Mouse (Mus musculus) CH12.LX (cell line): ENCODE measurements around the gene Kif6. TPM values are rescaled to one million over a fixed set of nuclear protein-coding genes. Genes with fewer than 3 reads are reported as not detected.
A peak's percentile ranks its signal among the peaks of the same experiment; 100 is the strongest.

Experiments
- DNase-seq: peaks from one replicate; pipeline ENCODE4 v3.0.0-alpha.2; 2013; ENCODE audit errors: extremely low read depth
- H3K27ac ChIP-seq: 2 replicates; pipeline ENCODE4 v1.5.1; 2012; ENCODE audit warnings: low read depth, mild to moderate bottlenecking, control low read depth, moderate library complexity; ENCODE audit not compliant: insufficient read depth
- H3K27me3 ChIP-seq: replicated peaks from 2 replicates; pipeline ENCODE3; 2012; ENCODE audit warnings: inconsistent platforms
- H3K36me3 ChIP-seq, 2 experiments: replicated peaks in 1 of 2; 2 replicates each; pipeline versions ENCODE3 to v1.6.1; 2012; ENCODE audit warnings: inconsistent platforms in 1 of 2, low read length in 1 of 2, mild to moderate bottlenecking in 1 of 2, mixed read lengths in 1 of 2, moderate library complexity in 1 of 2; ENCODE audit not compliant: control insufficient read depth in 1 of 2, insufficient read depth in 1 of 2
- H3K4me1 ChIP-seq, 2 experiments: 2 replicates each; pipeline ENCODE4 v1.6.1; 2012; ENCODE audit warnings: inconsistent platforms in 1 of 2, moderate library complexity in 1 of 2; ENCODE audit not compliant: insufficient read depth in 2 of 2, control insufficient read depth in 1 of 2
- H3K4me2 ChIP-seq: 2 replicates; pipeline ENCODE4 v1.6.1; 2012; ENCODE audit warnings: low read depth, mild to moderate bottlenecking, control low read depth; ENCODE audit not compliant: poor library complexity, insufficient read depth, severe bottlenecking
- H3K4me3 ChIP-seq, 3 experiments: fragments of 150-350 bp in 1 of 3; sonication (generic) in 1 of 3; replicated peaks in 1 of 3; 2 replicates each; pipeline versions ENCODE3 to v1.5.1; 2011 to 2012; ENCODE audit warnings: low read depth in 2 of 3, low read length in 2 of 3, mild to moderate bottlenecking in 2 of 3, moderate library complexity in 2 of 3, control low read depth in 1 of 3, improper control_type of control experiment in 1 of 3, inconsistent platforms in 1 of 3, mixed read lengths in 1 of 3; ENCODE audit not compliant: poor library complexity in 1 of 3
- H3K79me2 ChIP-seq: replicated peaks from 2 replicates; pipeline ENCODE4 v1.6.1; 2012; ENCODE audit warnings: mild to moderate bottlenecking, moderate library complexity; ENCODE audit not compliant: control insufficient read depth, poor library complexity, insufficient read depth, severe bottlenecking; ENCODE audit errors: extremely low read depth
- H3K9ac ChIP-seq: 2 replicates; pipeline ENCODE4 v1.6.1; 2012; ENCODE audit warnings: low read depth, mild to moderate bottlenecking, control low read depth, moderate library complexity; ENCODE audit not compliant: insufficient read depth
- H3K9me3 ChIP-seq: replicated peaks from 2 replicates; pipeline ENCODE3; 2012; ENCODE audit warnings: low read length, inconsistent platforms, mixed read lengths
- BHLHE40 ChIP-seq: IDR thresholded peaks from 2 replicates; pipeline ENCODE4 v1.6.1; 2011; ENCODE audit warnings: mild to moderate bottlenecking, low read depth, low read length, improper control_type of control experiment
- CHD1 ChIP-seq: IDR thresholded peaks from 2 replicates; pipeline ENCODE4 v1.6.1; 2012; ENCODE audit warnings: low read depth, low read length, improper control_type of control experiment, inconsistent platforms
- CHD2 ChIP-seq: IDR thresholded peaks from 2 replicates; pipeline ENCODE4 v1.6.1; 2011; ENCODE audit warnings: low read length, improper control_type of control experiment
- CTCF ChIP-seq, 2 experiments: IDR thresholded peaks in 1 of 2; conservative IDR thresholded peaks in 1 of 2; 2 replicates each; pipeline ENCODE4 v1.5.1; 2011 to 2012; ENCODE audit warnings: low read depth in 2 of 2, low read length in 2 of 2, improper control_type of control experiment in 1 of 2, inconsistent platforms in 1 of 2, mild to moderate bottlenecking in 1 of 2, moderate library complexity in 1 of 2
- E2F4 ChIP-seq: IDR thresholded peaks from 2 replicates; pipeline ENCODE4 v1.6.1; 2011; ENCODE audit warnings: low read depth, low read length, improper control_type of control experiment; ENCODE audit not compliant: insufficient replicate concordance
- ELF1 ChIP-seq: IDR thresholded peaks from 2 replicates; pipeline ENCODE4 v1.6.1; 2014; ENCODE audit warnings: low read depth, mild to moderate bottlenecking, inconsistent platforms, low read length, improper control_type of control experiment
- GABPA ChIP-seq: IDR thresholded peaks from 2 replicates; pipeline ENCODE4 v1.6.1; 2012; ENCODE audit warnings: low read depth, low read length, improper control_type of control experiment, inconsistent platforms; ENCODE audit not compliant: insufficient replicate concordance
- IRF4 ChIP-seq: IDR thresholded peaks from 2 replicates; pipeline ENCODE4 v1.6.1; 2014; ENCODE audit warnings: low read depth, mild to moderate bottlenecking, inconsistent platforms, low read length, improper control_type of control experiment
- JUN ChIP-seq: IDR thresholded peaks from 2 replicates; pipeline ENCODE4 v1.6.1; 2011; ENCODE audit warnings: low read depth, mild to moderate bottlenecking, low read length, improper control_type of control experiment, moderate library complexity; ENCODE audit not compliant: insufficient read depth
- JUND ChIP-seq: conservative IDR thresholded peaks from 2 replicates; pipeline ENCODE4 v1.6.1; 2011; ENCODE audit warnings: low read depth, low read length, improper control_type of control experiment
- KAT2A ChIP-seq: IDR thresholded peaks from 2 replicates; pipeline ENCODE4 v1.6.1; 2012; ENCODE audit warnings: low read length, improper control_type of control experiment, inconsistent platforms; ENCODE audit not compliant: insufficient replicate concordance
- MAFK ChIP-seq: IDR thresholded peaks from 2 replicates; pipeline ENCODE4 v1.6.1; 2011; ENCODE audit warnings: low read length, improper control_type of control experiment; ENCODE audit not compliant: insufficient replicate concordance
- MAX ChIP-seq: IDR thresholded peaks from 2 replicates; pipeline ENCODE4 v1.6.1; 2011; ENCODE audit warnings: low read length, improper control_type of control experiment
- MEF2A ChIP-seq: IDR thresholded peaks from 2 replicates; pipeline ENCODE4 v1.6.1; 2014; ENCODE audit warnings: low read depth, mild to moderate bottlenecking, inconsistent platforms, low read length, improper control_type of control experiment, borderline replicate concordance
- MYC ChIP-seq: IDR thresholded peaks from 2 replicates; pipeline ENCODE4 v1.6.1; 2011; ENCODE audit warnings: low read depth, mild to moderate bottlenecking, improper control_type of control experiment, low read length
- NRF1 ChIP-seq: IDR thresholded peaks from 2 replicates; pipeline ENCODE4 v1.6.1; 2014; ENCODE audit warnings: low read depth, mild to moderate bottlenecking, inconsistent platforms, low read length, improper control_type of control experiment, moderate library complexity
- POLR2A ChIP-seq: IDR thresholded peaks from 2 replicates; pipeline ENCODE4 v1.6.1; 2011; ENCODE audit warnings: low read depth, mild to moderate bottlenecking, improper control_type of control experiment, low read length
- POLR2AphosphoS2 ChIP-seq: IDR thresholded peaks from 2 replicates; pipeline ENCODE4 v1.6.1; 2011; ENCODE audit warnings: low read depth, low read length, improper control_type of control experiment
- RAD21 ChIP-seq: IDR thresholded peaks from 2 replicates; pipeline ENCODE4 v1.6.1; 2011; ENCODE audit warnings: low read depth, mild to moderate bottlenecking, low read length, improper control_type of control experiment, moderate library complexity
- RCOR1 ChIP-seq: conservative IDR thresholded peaks from 2 replicates; pipeline ENCODE4 v1.6.1; 2012; ENCODE audit warnings: low read depth, mild to moderate bottlenecking, inconsistent platforms, low read length, improper control_type of control experiment
- SIN3A ChIP-seq: IDR thresholded peaks from 2 replicates; pipeline ENCODE4 v1.6.1; 2012; ENCODE audit warnings: low read length, improper control_type of control experiment, inconsistent platforms
- SMC3 ChIP-seq: IDR thresholded peaks from 2 replicates; pipeline ENCODE4 v1.6.1; 2011; ENCODE audit warnings: low read depth, low read length, improper control_type of control experiment
- TCF12 ChIP-seq: IDR thresholded peaks from 2 replicates; pipeline ENCODE4 v1.6.1; 2014; ENCODE audit warnings: low read depth, mild to moderate bottlenecking, inconsistent platforms, low read length, improper control_type of control experiment
- UBTF ChIP-seq: IDR thresholded peaks from 2 replicates; pipeline ENCODE4 v1.6.1; 2012; ENCODE audit warnings: low read depth, mild to moderate bottlenecking, inconsistent platforms, low read length, improper control_type of control experiment, moderate library complexity
- USF1 ChIP-seq: IDR thresholded peaks from 2 replicates; pipeline ENCODE4 v1.6.1; 2014; ENCODE audit warnings: low read depth, mild to moderate bottlenecking, inconsistent platforms, low read length, improper control_type of control experiment
- USF2 ChIP-seq: conservative IDR thresholded peaks from 2 replicates; pipeline ENCODE4 v1.6.1; 2011; ENCODE audit warnings: low read depth, low read length, improper control_type of control experiment
- ZC3H11A ChIP-seq: IDR thresholded peaks from 2 replicates; pipeline ENCODE4 v1.6.1; 2012; ENCODE audit warnings: low read depth, mild to moderate bottlenecking, inconsistent platforms, low read length, improper control_type of control experiment
- ZMIZ1 ChIP-seq: IDR thresholded peaks from 2 replicates; pipeline ENCODE4 v1.6.1; 2012; ENCODE audit warnings: low read depth, mild to moderate bottlenecking, inconsistent platforms, low read length, improper control_type of control experiment
- ZNF384 ChIP-seq: IDR thresholded peaks from 2 replicates; pipeline ENCODE4 v1.6.1; 2012; ENCODE audit warnings: low read depth, low read length, improper control_type of control experiment, inconsistent platforms
- dilution Hi-C: fragments of 300-500 bp; cut with MboI; formaldehyde crosslinking; loops from 2 replicates; pipeline ENCODE4 v1.14.3; 2020; ENCODE audit warnings: low sequenced_read_pairs; ENCODE audit not compliant: extremely low pct_unique_long_range_greater_than_20kb, extremely low pct_ligation_motif_present
- in situ Hi-C: fragments of 300-500 bp; cut with MboI; formaldehyde crosslinking; loops from 3 replicates; pipeline ENCODE4 v1.14.3; 2019; ENCODE audit warnings: low sequenced_read_pairs, low pct_ligation_motif_present, low pct_unique_long_range_greater_than_20kb, mixed read lengths
- polyA plus RNA-seq: library from polyadenylated mRNA; unstranded; fragments of >175 nt; gene quantifications from 2 replicates; pipeline ENCODE4 v1.2.1, GENCODE M21; 2012; ENCODE audit warnings: low read depth; ENCODE audit not compliant: insufficient read length
- total RNA-seq, 2 experiments: library from RNA; depleted of rRNA; stranded (reverse); fragments of 300-350 nt in 1 of 2; fragments of >200 nt in 1 of 2; gene quantifications; 2 replicates each; pipeline ENCODE4 v1.2.3; 2012 to 2014

Kif6 gene
- total and polyA plus RNA-seq, 3 experiments, result not detected

DNA sequence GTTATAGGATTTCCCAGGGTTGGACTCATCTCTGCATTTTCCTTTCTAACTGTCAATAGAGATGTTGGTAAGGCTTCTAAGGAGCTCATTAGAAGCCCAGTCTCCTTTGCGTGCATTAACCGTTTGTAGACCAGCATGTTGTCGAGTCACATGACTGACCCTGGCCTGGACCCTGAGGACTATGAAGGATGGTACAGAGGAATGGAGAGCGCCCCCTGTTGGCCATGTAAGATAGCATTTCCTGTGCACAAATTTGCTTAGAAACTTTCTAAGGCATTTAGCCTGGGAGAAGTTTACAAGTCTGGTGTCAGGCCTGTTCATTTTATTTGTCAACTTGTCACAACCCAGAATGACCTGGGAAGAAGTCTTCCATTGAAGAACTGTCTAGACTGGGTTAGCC lies 144.1 kb downstream of the Kif6 start:
- H3K4me3 ChIP-seq, result no peak overlapping the region
- H3K9me3 ChIP-seq, result peaks cover 5% of the 10 kb centered on the region
- H3K9ac ChIP-seq, result no peak overlapping the region
- in situ Hi-C loops, result no loop called here
- DNase-seq, result peak; percentile 21
- no peak overlapping the region for H3K27ac ChIP-seq
- H3K79me2 ChIP-seq, result no peaks in the 10 kb centered on the region
- H3K27me3 ChIP-seq, result peaks cover 13% of the 10 kb centered on the region
- dilution Hi-C loops, result no loop called here
- no peaks in the 10 kb centered on the region for H3K36me3 ChIP-seq
- no peaks in the 10 kb centered on the region for H3K4me1 ChIP-seq
- TF ChIP-seq MYC, result no peak
- no peak for TF ChIP-seq RCOR1
- no peak for TF ChIP-seq E2F4
- no peak for TF ChIP-seq MAFK
- TF ChIP-seq ELF1, result no peak
- TF ChIP-seq POLR2A, result no peak
- no peak for TF ChIP-seq UBTF
- TF ChIP-seq NRF1, result no peak
- TF ChIP-seq SMC3, result peak; percentile 15; the same call in 1 of the 2 replicates
- no peak for TF ChIP-seq SIN3A
- no peak for TF ChIP-seq JUND
- no peak for TF ChIP-seq KAT2A
- no peak for TF ChIP-seq JUN
- no peak for TF ChIP-seq MAX
- no peak for TF ChIP-seq BHLHE40
- TF ChIP-seq CTCF (conservative IDR thresholded peaks at IDR 0.05 in 1 of 2, IDR thresholded peaks at IDR 0.05 in 1 of 2; ENCODE audit: low read depth in 2 of 2, low read length in 2 of 2), result peak in 1 of 2 experiments; percentile 50; a peak in 3 of 4 replicates
- no peak for TF ChIP-seq TCF12
- TF ChIP-seq USF1, result peak; percentile 5; the same call in 1 of the 2 replicates
- TF ChIP-seq GABPA, result no peak
- no peak overlapping the region for H3K4me2 ChIP-seq

DNA sequence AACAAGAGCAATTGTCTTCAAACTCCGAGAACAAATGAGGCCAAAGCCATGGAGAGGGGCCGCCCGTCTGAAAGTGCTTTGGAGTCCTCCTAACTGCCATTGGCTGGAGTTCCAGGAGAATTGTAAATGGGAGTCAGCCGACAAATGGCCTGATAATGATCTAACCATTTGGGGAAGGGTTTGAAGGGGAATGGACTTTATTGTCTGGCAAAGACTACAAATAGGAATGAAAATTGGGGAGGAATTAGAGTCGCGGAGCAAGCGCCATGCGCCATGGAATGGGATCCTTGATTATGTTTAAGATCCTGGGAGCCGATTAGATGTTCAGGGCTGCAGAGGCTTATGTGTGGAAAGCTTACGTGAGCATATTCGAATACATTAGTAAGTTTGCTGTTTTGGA lies 146.3 kb downstream of the Kif6 start:
- H3K4me2 ChIP-seq, result no peak overlapping the region
- in situ Hi-C loops (no loop called here), dilution Hi-C loops (no loop called here)
- H3K27me3 ChIP-seq, result peaks cover 6% of the 10 kb centered on the region
- H3K4me1 ChIP-seq, result no peaks in the 10 kb centered on the region
- H3K79me2 ChIP-seq, result no peaks in the 10 kb centered on the region
- no peak overlapping the region for H3K27ac ChIP-seq
- no peak overlapping the region for H3K4me3 ChIP-seq
- no peaks in the 10 kb centered on the region for H3K9me3 ChIP-seq
- TF ChIP-seq NRF1 (no peak), POLR2A (no peak), IRF4 (no peak), ZC3H11A (no peak), POLR2AphosphoS2 (no peak), GABPA (no peak), ELF1 (no peak), ZMIZ1 (no peak), USF2 (no peak), MYC (no peak), CHD1 (no peak), USF1 (no peak), CHD2 (no peak), MEF2A (no peak), UBTF (no peak), MAX (no peak), RCOR1 (no peak), BHLHE40 (no peak), RAD21 (no peak), ZNF384 (no peak)
- H3K9ac ChIP-seq, result no peak overlapping the region
- DNase-seq, result no peak
- H3K36me3 ChIP-seq, result no peaks in the 10 kb centered on the region
